Mouse (Mus musculus) embryonic facial prominence, embryonic 12.5 days (tissue): Measurements from ENCODE around the gene Cdcp2. TPM values are rescaled to one million over a fixed set of nuclear protein-coding genes. Genes with fewer than 3 reads are reported as not detected.

ENCODE experiments used
- ATAC-seq: fragments of 200-750 bp; cut with Nextera tagmentation; 2 replicates; pipeline ENCODE4 v1.8.0; 2017; ENCODE audit not compliant: insufficient number of reproducible peaks, insufficient read depth, low FRiP score, low TSS enrichment
- H3K27ac ChIP-seq: fragments of 300-500 bp; sonication (generic); 2 replicates; pipeline ENCODE4 v1.5.1; 2016; ENCODE audit warnings: mild to moderate bottlenecking
- H3K27me3 ChIP-seq: fragments of 300-500 bp; sonication (generic); 2 replicates; pipeline ENCODE4 v1.6.1; 2016; ENCODE audit warnings: mild to moderate bottlenecking, moderate library complexity
- H3K36me3 ChIP-seq: fragments of 300-500 bp; sonication (generic); 2 replicates; pipeline ENCODE4 v1.6.1; 2016; ENCODE audit warnings: mild to moderate bottlenecking
- H3K4me1 ChIP-seq: fragments of 300-500 bp; sonication (generic); 2 replicates; pipeline ENCODE4 v1.6.1; 2016
- H3K4me2 ChIP-seq: fragments of 300-500 bp; sonication (generic); replicated peaks from 2 replicates; pipeline ENCODE4 v1.6.1; 2016; ENCODE audit warnings: mild to moderate bottlenecking, moderate library complexity
- H3K4me3 ChIP-seq: fragments of 300-500 bp; sonication (generic); 2 replicates; pipeline ENCODE4 v1.5.1; 2016; ENCODE audit warnings: mild to moderate bottlenecking
- H3K9ac ChIP-seq: fragments of 300-500 bp; sonication (generic); 2 replicates; pipeline ENCODE4 v1.6.1; 2016; ENCODE audit warnings: mild to moderate bottlenecking, moderate library complexity
- H3K9me3 ChIP-seq: fragments of 300-500 bp; sonication (generic); 2 replicates; pipeline ENCODE4 v1.6.1; 2016; ENCODE audit warnings: mild to moderate bottlenecking, moderate library complexity
- WGBS: fragments of 180-500 bp; shearing (Covaris S2); methylation state at CpG from one replicate; pipeline ENCODE4 v1.1.7; 2016; 5-methylcytosine and 5-hydroxymethylcytosine counted together
- polyA plus RNA-seq: library from polyadenylated mRNA; unstranded; fragments of >200 nt; fragmentation: Nextera tagmentation; extraction: Ambion mirVana; gene quantifications from 2 replicates; pipeline ENCODE4 v1.2.1, GENCODE M21; 2016

The Cdcp2 gene
- 0.08 TPM in 2 replicates for polyA plus RNA-seq

DNA sequence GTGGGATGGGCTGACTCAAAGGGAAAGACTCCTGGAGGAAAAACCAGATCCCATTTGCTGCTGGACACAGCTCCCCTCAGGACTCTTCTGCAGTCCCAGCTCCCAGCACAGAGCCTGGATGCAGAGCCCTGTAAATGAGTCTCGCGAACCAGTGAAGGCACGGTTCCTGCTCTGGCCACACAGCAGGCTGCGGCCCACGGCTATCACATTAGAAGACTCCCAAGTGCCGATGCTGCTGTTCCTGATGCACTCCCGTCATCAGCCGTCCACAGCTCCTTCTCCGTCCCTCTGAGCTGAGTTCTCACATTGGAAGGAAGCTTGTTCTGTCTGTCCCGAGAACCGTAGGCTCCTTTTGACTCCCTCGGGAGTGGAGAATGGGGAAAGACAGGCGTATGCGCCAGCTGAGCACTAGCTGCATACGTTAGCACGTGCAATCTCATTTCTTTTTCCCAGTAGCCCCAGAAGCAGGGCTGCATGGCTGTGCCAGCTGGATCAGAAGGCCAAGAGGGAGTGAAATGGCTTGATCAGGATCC lies at the start of gene Cdcp2:
Gene Cdcp2, plus strand, starts transcription at position 51 of the 533 bp plus-strand sequence.
- no peak for ATAC-seq
- WGBS, result 59% methylated on average over 16 of the region's 16 CpGs
- no peaks in the 10 kb centered on the region for H3K36me3 ChIP-seq
- no peak within 1 kb of the TSS for H3K4me2 ChIP-seq
- H3K4me1 ChIP-seq, result peaks cover 24% of the 10 kb centered on the region; the same call in 1 of the 2 replicates
- H3K9ac ChIP-seq, result peak within 1 kb of the TSS; percentile 19; the same call in 1 of the 2 replicates
- H3K27ac ChIP-seq, result no peak within 1 kb of the TSS
- H3K9me3 ChIP-seq, result no peaks in the 10 kb centered on the region
- H3K4me3 ChIP-seq, result no peak within 1 kb of the TSS
- H3K27me3 ChIP-seq, result no peaks in the 10 kb centered on the region

DNA sequence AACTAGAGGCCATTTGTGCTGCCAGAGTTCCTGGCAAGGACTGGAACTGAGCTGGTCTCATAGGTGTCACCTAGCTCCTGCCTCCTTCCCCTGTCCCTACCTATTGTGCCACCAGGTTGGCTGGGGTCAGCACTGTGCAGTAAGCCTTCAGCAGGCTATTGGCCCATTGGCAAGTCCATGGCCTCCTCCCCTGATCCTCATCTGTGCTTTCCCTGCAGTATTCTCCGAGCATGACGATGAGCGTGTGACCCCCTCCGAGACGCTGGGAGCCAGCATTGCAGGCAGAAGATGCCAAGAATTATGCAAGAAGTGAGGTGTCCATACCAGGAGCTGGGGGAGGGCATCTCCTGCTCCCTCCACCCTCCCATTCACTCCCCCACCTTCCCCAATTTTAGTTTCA lies 48.9 kb upstream of the Cdcp2 start:
- H3K9me3 ChIP-seq, result no peaks in the 10 kb centered on the region
- H3K9ac ChIP-seq, result no peak overlapping the region
- H3K27ac ChIP-seq, result no peak overlapping the region
- ATAC-seq, result no peak
- no peaks in the 10 kb centered on the region for H3K27me3 ChIP-seq
- 85% methylated on average over 5 of the region's 5 CpGs for WGBS
- H3K36me3 ChIP-seq, result peaks cover 66% of the 10 kb centered on the region
- H3K4me2 ChIP-seq, result no peak overlapping the region
- no peaks in the 10 kb centered on the region for H3K4me1 ChIP-seq
- H3K4me3 ChIP-seq, result no peak overlapping the region

DNA sequence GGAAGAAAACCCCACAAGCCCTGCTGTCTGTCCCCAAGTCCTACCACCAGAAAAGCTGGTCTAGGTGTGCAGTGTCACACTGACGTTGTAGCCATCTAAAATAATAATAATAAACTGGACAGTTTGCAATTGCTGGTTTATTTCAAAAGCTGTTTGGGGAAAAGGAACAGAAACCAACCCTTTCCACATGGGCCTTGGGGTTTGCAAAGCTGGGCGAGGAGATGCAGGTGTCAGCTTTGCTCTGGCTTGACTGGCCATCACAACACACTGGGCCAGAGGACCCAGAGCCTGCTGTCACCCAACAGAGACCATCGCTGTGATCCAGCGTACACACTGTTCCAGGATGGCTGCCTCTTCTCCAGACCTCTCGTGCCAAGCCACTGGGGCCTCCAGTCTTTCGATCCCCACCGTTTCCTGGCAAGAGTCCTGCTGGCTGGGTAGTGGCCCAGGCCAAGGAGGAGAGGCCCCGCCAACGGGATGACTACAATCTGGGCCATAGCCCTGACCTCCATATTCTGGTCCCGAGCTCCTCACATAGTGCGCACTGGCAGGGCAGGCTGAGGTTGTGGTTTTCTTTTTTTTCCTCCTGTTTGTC lies 48.0 kb upstream of the Cdcp2 start:
- H3K36me3 ChIP-seq, result peaks cover 61% of the 10 kb centered on the region

DNA sequence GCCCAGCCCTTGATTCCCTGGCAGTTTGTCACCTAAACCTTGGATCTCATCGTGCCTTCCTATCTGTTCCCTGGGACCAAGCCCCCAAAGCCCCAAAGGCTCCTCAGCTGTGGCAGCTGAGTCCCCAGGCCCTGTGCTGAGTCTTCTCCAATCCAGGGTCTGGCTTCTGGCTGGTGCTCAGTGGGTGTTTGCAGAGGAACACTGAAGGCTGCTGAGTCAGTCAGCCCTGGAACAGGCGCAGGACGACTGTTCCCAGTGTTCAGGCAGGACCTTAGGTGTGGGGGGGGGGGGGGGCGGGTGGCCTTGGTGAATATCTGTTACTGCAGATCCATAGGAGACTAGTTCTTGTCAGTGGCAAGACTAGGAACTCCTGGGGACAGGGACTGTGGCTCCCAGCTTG lies 44.8 kb upstream of the Cdcp2 start:
- no peak overlapping the region for H3K9ac ChIP-seq
- no peaks in the 10 kb centered on the region for H3K4me1 ChIP-seq
- H3K4me2 ChIP-seq, result no peak overlapping the region
- H3K27ac ChIP-seq, result no peak overlapping the region
- peaks cover 49% of the 10 kb centered on the region for H3K36me3 ChIP-seq
- no peaks in the 10 kb centered on the region for H3K9me3 ChIP-seq
- H3K4me3 ChIP-seq, result no peak overlapping the region
- WGBS, result 56% methylated on average over 4 of the region's 4 CpGs
- no peak for ATAC-seq
- H3K27me3 ChIP-seq, result no peaks in the 10 kb centered on the region

More for the DNA sequence above, 48.0 kb upstream of the Cdcp2 start:
- Histone ChIP-seq H3K4me2 (no peak overlapping the region), H3K9ac (no peak overlapping the region), H3K9me3 (no peaks in the 10 kb centered on the region), H3K4me3 (no peak overlapping the region), H3K27ac (no peak overlapping the region), H3K4me1 (no peaks in the 10 kb centered on the region), H3K27me3 (no peaks in the 10 kb centered on the region)
- WGBS, result 92% methylated on average over 11 of the region's 11 CpGs
- ATAC-seq, result no peak

DNA sequence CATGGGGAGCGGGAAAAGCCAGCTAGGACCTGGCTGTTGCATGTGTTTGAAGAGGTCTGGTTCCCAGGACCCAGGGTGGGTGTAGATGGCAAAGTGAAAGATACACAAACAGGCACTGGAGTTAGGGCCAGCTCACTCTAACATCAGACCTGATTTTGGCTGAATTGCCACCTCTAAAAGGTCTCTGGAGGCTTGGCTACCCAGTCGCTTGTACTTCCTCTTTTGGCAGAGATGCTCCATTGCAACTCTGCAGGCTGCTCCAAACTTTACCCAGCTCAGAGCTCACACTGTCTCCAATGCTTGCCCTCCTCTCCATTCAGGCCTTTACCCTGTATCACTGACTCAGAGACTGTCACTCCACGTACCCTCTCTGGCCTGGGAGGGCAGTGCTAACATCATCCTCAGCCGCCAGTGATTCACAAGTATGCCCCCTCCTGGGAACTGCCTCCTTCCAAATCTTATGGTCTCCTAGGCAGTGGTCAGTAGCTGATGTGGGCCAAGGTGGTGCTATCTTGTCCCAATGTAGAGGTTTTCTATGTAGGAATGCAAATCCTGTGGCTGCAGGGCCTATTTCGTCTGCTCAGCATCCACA lies 43.6 kb upstream of the Cdcp2 start:
- Histone ChIP-seq H3K27me3 (no peaks in the 10 kb centered on the region), H3K9ac (no peak overlapping the region), H3K36me3 (peaks cover 49% of the 10 kb centered on the region), H3K27ac (0 out of 2 replicates have a peak overlapping the region, but pooled peaks have one; percentile 41), H3K4me2 (no peak overlapping the region), H3K9me3 (no peaks in the 10 kb centered on the region), H3K4me1 (no peaks in the 10 kb centered on the region), H3K4me3 (no peak overlapping the region)
- ATAC-seq, result no peak
- 52% methylated on average over 5 of the region's 5 CpGs for WGBS

DNA sequence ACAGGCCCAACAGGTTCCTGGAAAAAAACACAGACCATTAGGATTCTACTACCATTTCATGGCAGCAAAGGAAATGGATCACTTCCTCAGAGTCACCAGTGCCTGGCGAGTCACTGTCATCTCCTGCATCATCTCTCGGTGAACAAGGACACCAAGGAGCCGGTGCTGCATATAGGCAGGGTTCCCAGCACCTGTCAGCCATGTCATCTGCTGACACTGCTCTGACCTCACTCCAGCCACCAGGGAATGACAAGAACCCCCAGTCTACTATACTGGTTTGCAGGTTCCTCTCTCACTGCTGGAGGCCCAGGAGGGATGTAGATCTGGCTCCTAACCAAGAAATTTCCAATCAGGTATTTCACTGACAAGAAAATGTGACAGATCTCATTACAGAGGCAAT lies 40.6 kb upstream of the Cdcp2 start:
- no peak for ATAC-seq
- Histone ChIP-seq H3K27ac (no peak overlapping the region), H3K36me3 (peaks cover 61% of the 10 kb centered on the region), H3K4me1 (no peaks in the 10 kb centered on the region), H3K27me3 (no peaks in the 10 kb centered on the region), H3K4me2 (no peak overlapping the region), H3K4me3 (no peak overlapping the region), H3K9ac (no peak overlapping the region), H3K9me3 (no peaks in the 10 kb centered on the region)
- 80% methylated on average over 3 of the region's 3 CpGs for WGBS

DNA sequence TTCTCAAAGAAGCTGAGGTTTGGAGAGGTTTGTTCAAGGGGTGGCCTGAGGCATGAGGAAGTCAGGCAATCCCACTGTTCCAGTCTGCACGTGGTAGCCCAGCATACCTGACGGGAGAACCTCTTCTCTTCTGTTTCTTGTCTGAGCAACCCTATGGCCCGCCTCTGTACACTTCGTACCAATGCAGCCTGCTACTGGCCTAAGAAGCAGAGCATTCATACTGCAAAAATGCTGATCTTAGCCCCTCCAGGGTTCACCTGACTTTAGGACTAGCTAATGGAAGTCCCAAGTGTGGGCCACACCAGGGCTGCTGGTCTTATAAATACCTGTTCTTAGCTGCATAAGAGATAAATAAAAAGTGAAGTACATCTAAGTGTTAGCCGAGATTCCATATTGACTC lies 38.3 kb upstream of the Cdcp2 start:
- Histone ChIP-seq H3K9ac (no peak overlapping the region), H3K4me3 (no peak overlapping the region), H3K27me3 (no peaks in the 10 kb centered on the region), H3K36me3 (peaks cover 79% of the 10 kb centered on the region), H3K4me1 (no peaks in the 10 kb centered on the region), H3K4me2 (no peak overlapping the region), H3K9me3 (no peaks in the 10 kb centered on the region), H3K27ac (no peak overlapping the region)
- WGBS, result 93% methylated on average over 5 of the region's 5 CpGs
- no peak for ATAC-seq

DNA sequence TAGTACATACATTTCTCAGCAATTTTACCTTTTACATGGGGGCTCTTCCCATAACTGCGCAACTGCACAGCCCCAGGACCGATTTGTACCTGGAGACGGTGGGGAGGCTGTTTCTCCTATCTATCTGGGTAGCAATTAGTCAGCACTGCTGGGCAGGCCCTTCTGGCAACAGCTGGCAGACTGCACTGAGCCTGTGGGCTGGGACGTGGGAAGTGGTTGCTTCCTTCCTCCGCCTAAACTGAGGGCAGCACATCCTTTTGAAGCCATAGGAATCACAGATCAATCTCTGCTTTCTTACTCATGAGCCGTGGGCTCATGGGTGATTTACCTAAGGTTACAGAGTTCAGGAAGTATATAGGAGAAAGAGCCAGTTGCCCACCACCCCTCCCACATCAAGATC lies 37.9 kb upstream of the Cdcp2 start:
- no peaks in the 10 kb centered on the region for H3K9me3 ChIP-seq
- ATAC-seq, result no peak
- H3K27ac ChIP-seq, result no peak overlapping the region
- H3K36me3 ChIP-seq, result peaks cover 83% of the 10 kb centered on the region
- WGBS, result 87% methylated on average over 6 of the region's 6 CpGs
- no peaks in the 10 kb centered on the region for H3K27me3 ChIP-seq
- H3K4me3 ChIP-seq, result no peak overlapping the region
- H3K9ac ChIP-seq, result no peak overlapping the region
- no peak overlapping the region for H3K4me2 ChIP-seq
- H3K4me1 ChIP-seq, result no peaks in the 10 kb centered on the region

DNA sequence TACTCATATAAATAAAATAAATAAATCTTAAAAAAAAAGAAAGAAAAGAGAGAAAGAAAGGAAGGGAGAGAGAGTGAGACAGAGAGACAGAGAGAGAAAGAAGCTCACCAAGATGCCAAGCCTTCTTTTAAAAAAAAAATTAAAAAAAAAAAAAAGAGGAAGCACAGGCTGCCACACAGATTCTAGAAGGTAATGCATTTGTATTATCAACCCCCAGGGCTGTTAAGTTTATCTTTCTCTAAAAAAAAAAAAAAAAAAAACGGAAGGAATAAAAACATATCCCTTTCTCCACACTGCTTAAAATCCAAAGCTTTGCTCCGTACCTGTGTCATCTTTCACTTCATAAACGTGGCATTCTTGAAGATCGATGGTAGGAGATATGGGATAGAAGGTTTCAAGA lies 35.1 kb upstream of the Cdcp2 start:
- no peak overlapping the region for H3K9ac ChIP-seq
- no peak overlapping the region for H3K4me3 ChIP-seq
- peaks cover 9% of the 10 kb centered on the region; the same call in 1 of the 2 replicates for H3K4me1 ChIP-seq
- H3K36me3 ChIP-seq, result peaks cover 75% of the 10 kb centered on the region
- H3K27me3 ChIP-seq, result no peaks in the 10 kb centered on the region
- H3K9me3 ChIP-seq, result no peaks in the 10 kb centered on the region
- no peak overlapping the region for H3K27ac ChIP-seq
- WGBS, result 91% methylated on average over 4 of the region's 4 CpGs
- H3K4me2 ChIP-seq, result no peak overlapping the region
- no peak for ATAC-seq

DNA sequence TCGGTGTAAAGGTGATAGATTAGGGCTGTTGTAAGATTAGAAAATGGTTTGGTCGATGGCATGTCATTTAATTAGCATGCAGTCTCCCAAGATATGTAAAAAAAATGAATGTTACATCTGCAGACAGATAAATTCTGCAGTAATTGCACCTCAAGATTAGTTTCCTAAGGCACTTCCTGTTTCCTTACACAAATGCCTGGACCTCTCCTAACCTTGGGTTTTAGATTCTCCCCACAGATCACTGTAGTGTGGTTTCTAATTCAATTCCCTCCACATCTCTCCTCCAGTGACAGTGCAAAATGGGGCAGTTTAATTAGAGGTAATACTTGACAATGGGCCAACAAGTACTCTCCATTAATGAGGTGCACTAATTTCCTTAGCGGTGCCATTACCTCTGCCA lies 33.5 kb upstream of the Cdcp2 start:
- no peak overlapping the region for H3K4me3 ChIP-seq
- H3K27me3 ChIP-seq, result no peaks in the 10 kb centered on the region
- ATAC-seq, result no peak
- H3K27ac ChIP-seq, result no peak overlapping the region
- H3K9ac ChIP-seq, result no peak overlapping the region
- H3K4me1 ChIP-seq, result peaks cover 17% of the 10 kb centered on the region
- WGBS, result 86% methylated on average over 3 of the region's 3 CpGs
- no peak overlapping the region for H3K4me2 ChIP-seq
- peaks cover 60% of the 10 kb centered on the region for H3K36me3 ChIP-seq
- H3K9me3 ChIP-seq, result no peaks in the 10 kb centered on the region

DNA sequence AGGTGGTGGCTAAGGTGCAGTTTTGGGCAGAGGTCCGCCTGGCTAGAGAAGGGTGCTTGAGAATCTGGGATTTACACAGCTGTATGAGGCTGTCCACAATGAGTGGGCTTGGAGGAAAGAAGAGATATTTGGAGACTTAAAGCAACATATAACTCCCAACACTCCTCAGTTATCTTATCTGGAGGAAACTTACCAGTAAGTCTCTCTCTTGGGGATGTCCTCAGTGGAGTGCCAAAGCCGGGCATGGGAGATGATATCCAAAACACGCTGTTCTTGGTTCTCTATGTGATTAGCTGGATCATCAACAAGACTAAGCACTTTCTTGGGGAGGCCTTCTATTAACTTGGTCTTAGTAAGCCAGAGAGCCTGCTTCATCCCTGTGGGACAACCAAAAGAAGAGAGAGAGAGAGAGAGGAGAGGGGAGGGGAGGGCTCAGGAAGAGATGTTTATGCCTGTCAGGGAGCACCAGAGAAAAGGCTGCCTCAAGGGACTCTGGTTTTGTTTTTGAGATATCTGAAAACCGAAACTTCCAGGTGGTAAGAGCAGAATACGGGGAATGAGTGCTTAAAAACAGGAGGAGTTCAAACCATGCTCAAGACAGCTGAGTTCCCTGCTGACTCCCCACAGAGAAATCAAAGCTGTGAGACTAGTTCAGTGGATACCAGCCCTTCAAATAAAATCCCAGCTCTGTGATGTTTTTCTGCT lies 32.1 kb upstream of the Cdcp2 start:
- WGBS, result 89% methylated on average over 5 of the region's 5 CpGs
- H3K9ac ChIP-seq, result no peak overlapping the region
- H3K27me3 ChIP-seq, result no peaks in the 10 kb centered on the region
- H3K36me3 ChIP-seq, result peaks cover 47% of the 10 kb centered on the region
- peaks cover 17% of the 10 kb centered on the region for H3K4me1 ChIP-seq
- no peak overlapping the region for H3K27ac ChIP-seq
- H3K4me3 ChIP-seq, result no peak overlapping the region
- no peak overlapping the region for H3K4me2 ChIP-seq
- ATAC-seq, result no peak
- no peaks in the 10 kb centered on the region for H3K9me3 ChIP-seq
